Mouse (Mus musculus) C2C12 (cell line): ENCODE data around the gene Rbfox2.

Experiments
- CEBPB ChIP-seq: IDR thresholded peaks from one replicate; pipeline ENCODE4 v1.6.1; 2011; ENCODE audit warnings: low read depth, mild to moderate bottlenecking, control low read depth, moderate library complexity
- CTCF ChIP-seq: IDR thresholded peaks from one replicate; pipeline ENCODE4 v1.5.1; 2011; ENCODE audit not compliant: control insufficient read depth, insufficient read depth, insufficient read length
- MAX ChIP-seq: IDR thresholded peaks from one replicate; pipeline ENCODE4 v1.6.1; 2011; ENCODE audit warnings: mild to moderate bottlenecking, control low read depth

DNA sequence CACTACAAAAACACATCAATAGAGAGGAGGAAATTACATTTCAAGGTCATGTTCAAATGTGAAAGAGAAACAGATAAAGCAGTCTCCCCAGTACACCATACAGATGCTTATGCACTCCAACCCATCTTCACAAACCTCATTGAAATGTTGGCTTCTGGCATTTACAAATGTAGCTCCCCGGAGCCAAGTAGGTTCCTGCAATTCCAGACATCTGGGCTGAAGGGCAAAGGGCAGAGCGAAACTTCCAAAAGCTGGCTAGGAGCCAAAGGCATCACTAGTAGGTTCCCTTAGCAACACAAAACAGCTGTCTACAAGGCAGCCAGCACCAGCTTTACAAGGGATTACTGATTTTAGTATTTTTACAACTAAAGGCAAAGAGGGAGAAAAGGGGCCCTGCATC lies 104.6 kb downstream of the Rbfox2 start:
- TF ChIP-seq MAX: no peak
- TF ChIP-seq CTCF: no peak
- TF ChIP-seq CEBPB: no peak
